Mouse (Mus musculus): ENCODE measurements around the gene Meis2. TPM values are rescaled to one million over a fixed set of nuclear protein-coding genes. Genes with fewer than 3 reads are reported as not detected.

Gene Meis2
- 8.6 and 12.4 TPM in 2 replicates for polyA plus RNA-seq (2012; rRNA removed; ENCODE audit: low replicate concordance)

GRCm38 (mm10) chr2:116065570-116066005 lies at the start of gene Meis2:
TSS of gene Meis2 (minus strand) at chr2:116065839.

